Mouse (Mus musculus): Measurements from ENCODE around the gene AC129217.1.
"Not testable (repeated sequence)": the region's sequence is repeated elsewhere in the genome, so short reads cannot be mapped to it uniquely, and the experiment has no call there.

AC129217.1 gene

GRCm38 (mm10) chr19:8831262-8831661 is 1.7 kb downstream of the AC129217.1 start:
- no peak for DNase-seq

GRCm38 (mm10) chr19:8832971-8833370 is 3.4 kb downstream of the AC129217.1 start:
- no peak for DNase-seq

- not testable (repeated sequence) for DNase-seq
These were observed 6.8 kb downstream of the AC129217.1 start for GRCm38 (mm10) chr19:8836327-8836726.

GRCm38 (mm10) chr19:8837251-8837791 is 7.7 kb downstream of the AC129217.1 start, which contains the start of gene Bscl2:
Gene Bscl2, plus strand, starts transcription at chr19:8837467.
- DNase-seq, result peak; percentile 85 to 91

- DNase-seq, result peak; percentile 83 to 84
These were observed 8.6 kb downstream of the AC129217.1 start for GRCm38 (mm10) chr19:8838041-8838730.

GRCm38 (mm10) chr19:8839103-8839907 is 9.7 kb downstream of the AC129217.1 start, which contains the start of gene Gng3:
Gene Gng3, minus strand, starts transcription at chr19:8839194.
- no peak for DNase-seq

- DNase-seq, result peak; percentile 86 to 91
These were observed 10.6 kb downstream of the AC129217.1 start for GRCm38 (mm10) chr19:8839908-8840791.

- DNase-seq, result no peak
These were observed 11.4 kb downstream of the AC129217.1 start for GRCm38 (mm10) chr19:8841012-8841411.

- no peak for DNase-seq
These were observed 13.4 kb downstream of the AC129217.1 start for GRCm38 (mm10) chr19:8842961-8843360.

GRCm38 (mm10) chr19:8844371-8845129 is 15.0 kb downstream of the AC129217.1 start:
- DNase-seq, result peak; percentile 80 to 93

GRCm38 (mm10) chr19:8848356-8848755 is 18.8 kb downstream of the AC129217.1 start:
- no peak for DNase-seq

GRCm38 (mm10) chr19:8850402-8850901 is 20.9 kb downstream of the AC129217.1 start, which contains the start of gene Lrrn4cl:
Gene Lrrn4cl, plus strand, starts transcription at chr19:8850768.
- DNase-seq, result peak; percentile 28 to 30

GRCm38 (mm10) chr19:8851639-8852038 is 22.1 kb downstream of the AC129217.1 start:
- peak in 1 of 2 experiments; percentile 25 for DNase-seq

GRCm38 (mm10) chr19:8852236-8852928 is 22.8 kb downstream of the AC129217.1 start:
- no peak for DNase-seq

GRCm38 (mm10) chr19:8853117-8853516 is 23.5 kb downstream of the AC129217.1 start:
- no peak for DNase-seq

GRCm38 (mm10) chr19:8857689-8858088 is 28.1 kb downstream of the AC129217.1 start:
- DNase-seq, result peak; percentile 56 to 86

- peak in 1 of 2 experiments; percentile 63 for DNase-seq
These were observed 29.4 kb downstream of the AC129217.1 start for GRCm38 (mm10) chr19:8859018-8859417.

GRCm38 (mm10) chr19:8864265-8864664 is 34.7 kb downstream of the AC129217.1 start:
- DNase-seq, result no peak

GRCm38 (mm10) chr19:8870381-8870780 is 40.8 kb downstream of the AC129217.1 start:
- DNase-seq, result not testable (repeated sequence)

GRCm38 (mm10) chr19:8870838-8871237 is 41.3 kb downstream of the AC129217.1 start:
- DNase-seq, result no peak

All from kidney, postnatal 36 days (tissue).